25 mouse cellular contexts compared by ENCODE assay signal in the genomic region with DNA sequence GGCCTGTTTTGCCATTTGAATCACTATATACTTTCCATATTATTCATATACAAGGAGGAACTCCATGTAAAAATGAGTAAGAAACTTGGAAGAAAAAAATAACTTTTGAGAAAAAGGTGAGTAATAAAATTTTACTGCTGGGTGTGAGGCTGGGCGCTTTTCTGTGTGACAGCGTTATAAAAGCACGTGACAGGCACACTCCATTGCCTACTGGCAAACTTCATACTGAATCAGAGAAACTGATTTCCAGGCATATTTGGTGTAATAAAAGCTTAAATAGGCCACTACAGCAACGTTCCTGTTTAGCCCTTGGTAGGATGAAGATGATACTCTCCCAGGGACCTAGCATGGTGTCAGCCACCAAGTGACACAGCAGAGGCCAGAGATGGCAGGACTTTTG.
"Had no signal": no experiment of that assay in that cellular context is flagged by ENCODE, and none has a peak within 500 bp of the region (broad histone marks: within the 10 kb centered on the region; RNA-seq: fewer than 3 reads in every experiment).

No protein-coding gene starts in this region.

- DNase-seq: gastrocnemius, adult 2 months; gastrocnemius, postnatal 10 days; gastrocnemius, postnatal 25 days; heart, adult 2 months; heart, postnatal 4 days; kidney, adult 18-20 months; kidney, adult 8-10 months; kidney, postnatal 10 days; kidney, postnatal 25 days; kidney, postnatal 4 days; left cerebral cortex, postnatal 4 days had no signal

- H3K4me2 ChIP-seq: heart, embryonic 11.5 days; heart, embryonic 13.5 days; heart, embryonic 15.5 days; hindbrain, embryonic 12.5 days; hindbrain, embryonic 14.5 days; limb, embryonic 13.5 days; limb, embryonic 15.5 days; liver, embryonic 12.5 days had no signal

- H3K4me1 ChIP-seq: hindbrain, embryonic 10.5 days; liver, embryonic 12.5 days had no signal

- H3K9ac ChIP-seq: heart, embryonic 13.5 days; heart, embryonic 15.5 days; hindbrain, embryonic 12.5 days; hindbrain, embryonic 14.5 days; limb, embryonic 13.5 days; limb, embryonic 15.5 days; liver, embryonic 12.5 days; liver, embryonic 14.5 days had no signal

- H3K4me3 ChIP-seq: gastrocnemius, adult 2 months; heart, adult 2 months; heart, embryonic 13.5 days; heart, embryonic 15.5 days; hindbrain, embryonic 10.5 days; hindbrain, embryonic 12.5 days; layer of hippocampus, adult 2 months; left cerebral cortex, adult 2 months; limb, embryonic 13.5 days; limb, embryonic 15.5 days; liver, embryonic 12.5 days had no signal

- H3K27ac ChIP-seq: gastrocnemius, adult 2 months; heart, adult 2 months; heart, embryonic 13.5 days; heart, embryonic 15.5 days; hindbrain, embryonic 10.5 days; hindbrain, embryonic 12.5 days; hindbrain, embryonic 14.5 days; layer of hippocampus, adult 2 months; left cerebral cortex, adult 2 months; limb, embryonic 13.5 days; limb, embryonic 15.5 days; liver, embryonic 12.5 days; liver, embryonic 14.5 days had no signal

- ATAC-seq: hindbrain, embryonic 16.5 days; inflammation-experienced regulatory T-cells, adult 6 months; liver, embryonic 12.5 days had no signal

- H3K9me3 ChIP-seq: heart, embryonic 13.5 days; heart, embryonic 15.5 days; hindbrain, embryonic 10.5 days; hindbrain, embryonic 12.5 days; limb, embryonic 13.5 days; limb, embryonic 15.5 days; liver, embryonic 12.5 days had no signal

- H3K36me3 ChIP-seq: heart, embryonic 13.5 days; heart, embryonic 15.5 days; hindbrain, embryonic 10.5 days; hindbrain, embryonic 12.5 days; limb, embryonic 13.5 days; limb, embryonic 15.5 days; liver, embryonic 12.5 days had no signal

- H3K27me3 ChIP-seq: heart, embryonic 13.5 days; heart, embryonic 15.5 days; hindbrain, embryonic 12.5 days; limb, embryonic 13.5 days; limb, embryonic 15.5 days; liver, embryonic 12.5 days had no signal
